Mouse (Mus musculus) spleen, adult 2 months (tissue): ENCODE data around the gene Abcc12.

Source experiments
- CTCF ChIP-seq: fragments of 200-500 bp; IDR thresholded peaks from 2 replicates; pipeline ENCODE4 v1.5.1; 2011; ENCODE audit warnings: mild to moderate bottlenecking, inconsistent platforms; ENCODE audit not compliant: insufficient read depth, insufficient read length, insufficient replicate concordance; ENCODE audit errors: extremely low read depth
- POLR2A ChIP-seq: fragments of 200-500 bp; IDR thresholded peaks from 2 replicates; pipeline ENCODE4 v1.6.1; 2011; ENCODE audit warnings: low read depth, low read length, inconsistent platforms

DNA sequence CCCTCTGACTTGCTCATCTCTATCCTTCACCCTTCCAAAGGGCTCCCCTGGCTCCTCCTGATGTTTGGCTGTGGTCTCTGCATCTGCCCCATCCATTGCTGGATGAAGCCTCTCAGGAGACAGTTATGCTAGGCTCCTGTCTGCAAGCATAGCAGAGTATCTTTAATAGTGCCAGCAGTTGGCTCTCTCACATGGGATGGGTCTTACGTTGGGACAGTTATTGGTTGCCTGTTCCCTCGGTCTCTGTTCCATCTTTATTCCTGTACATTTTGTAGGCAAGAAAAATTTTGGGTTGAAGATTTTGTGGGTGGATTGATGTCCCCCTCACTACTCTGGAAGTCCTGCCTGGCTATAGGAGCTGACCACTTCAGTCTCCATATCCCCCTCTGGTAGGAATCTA, 117.3 kb downstream of the Abcc12 start:
- no peak for TF ChIP-seq POLR2A
- TF ChIP-seq CTCF: no peak
